Mouse (Mus musculus) heart, embryonic 15.5 days (tissue): ENCODE measurements around the gene Ablim1. TPM values are rescaled to one million over a fixed set of nuclear protein-coding genes. Genes with fewer than 3 reads are reported as not detected.

Experiments
- ATAC-seq: fragments of 200-750 bp; cut with Nextera tagmentation; replicated peaks from 2 replicates; pipeline ENCODE4 v1.8.0; 2017; ENCODE audit warnings: low read depth, moderate TSS enrichment; ENCODE audit not compliant: insufficient number of reproducible peaks, insufficient read depth, low FRiP score
- H3K27ac ChIP-seq: fragments of 300-500 bp; sonication (generic); 2 replicates; pipeline ENCODE4 v1.5.1; 2015; ENCODE audit warnings: mild to moderate bottlenecking, inconsistent platforms
- H3K27me3 ChIP-seq: fragments of 300-500 bp; sonication (generic); 2 replicates; pipeline ENCODE4 v1.6.1; 2015; ENCODE audit warnings: inconsistent platforms
- H3K36me3 ChIP-seq: fragments of 300-500 bp; sonication (generic); 2 replicates; pipeline ENCODE4 v1.6.1; 2015; ENCODE audit warnings: mild to moderate bottlenecking, inconsistent platforms
- H3K4me1 ChIP-seq: fragments of 300-500 bp; sonication (generic); replicated peaks from 2 replicates; pipeline ENCODE4 v1.6.1; 2015; ENCODE audit warnings: inconsistent platforms
- H3K4me2 ChIP-seq: fragments of 300-500 bp; sonication (generic); 2 replicates; pipeline ENCODE4 v1.6.1; 2015; ENCODE audit warnings: inconsistent platforms, mild to moderate bottlenecking, moderate library complexity
- H3K4me3 ChIP-seq: fragments of 300-500 bp; sonication (generic); 2 replicates; pipeline ENCODE4 v1.5.1; 2015; ENCODE audit warnings: mild to moderate bottlenecking, inconsistent platforms
- H3K9ac ChIP-seq: fragments of 300-500 bp; sonication (generic); 2 replicates; pipeline ENCODE4 v1.6.1; 2015; ENCODE audit warnings: mild to moderate bottlenecking, inconsistent platforms
- H3K9me3 ChIP-seq: fragments of 300-500 bp; sonication (generic); replicated peaks from 2 replicates; pipeline ENCODE4 v1.6.1; 2016; ENCODE audit warnings: inconsistent platforms
- WGBS: fragments of 180-500 bp; shearing (Covaris S2); methylation state at CpG from one replicate; pipeline ENCODE4 v1.1.7; 2015; ENCODE audit warnings: mixed read lengths; 5-methylcytosine and 5-hydroxymethylcytosine counted together
- polyA plus RNA-seq: library from polyadenylated mRNA; unstranded; fragments of >200 nt; fragmentation: Nextera tagmentation; extraction: Ambion mirVana; gene quantifications from 2 replicates; pipeline ENCODE4 v1.2.1, GENCODE M21; 2015

Ablim1 gene
- polyA plus RNA-seq, 1 experiment from 2014 or later, result 56.2 TPM

DNA sequence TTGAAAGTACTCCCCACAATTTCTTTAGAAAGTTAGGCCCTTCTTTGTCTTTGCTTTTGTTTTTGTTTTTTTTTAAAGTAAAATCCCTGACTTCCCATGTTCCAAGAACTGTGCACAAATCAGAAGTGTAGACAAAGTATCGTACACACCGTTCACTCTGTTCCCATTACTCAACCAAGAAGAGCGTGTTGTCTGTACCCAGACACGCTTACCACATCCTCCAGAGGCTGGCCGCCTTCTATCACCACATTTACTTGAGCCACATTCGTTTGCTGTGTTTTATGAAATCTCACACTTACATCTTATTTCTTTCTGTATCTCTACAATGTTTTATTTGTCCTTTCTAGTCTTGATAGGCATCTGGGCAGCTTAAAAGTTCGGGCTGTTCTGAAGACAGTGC, 219.4 kb downstream of the Ablim1 start:
- no peak for ATAC-seq
- H3K4me1 ChIP-seq, result peaks cover 26% of the 10 kb centered on the region
- H3K27ac ChIP-seq, result no peak overlapping the region
- no peak overlapping the region for H3K4me2 ChIP-seq
- no peaks in the 10 kb centered on the region for H3K9me3 ChIP-seq
- no peak overlapping the region for H3K9ac ChIP-seq
- WGBS, result 86% methylated on average over 7 of the region's 7 CpGs
- no peaks in the 10 kb centered on the region for H3K36me3 ChIP-seq
- no peaks in the 10 kb centered on the region for H3K27me3 ChIP-seq
- H3K4me3 ChIP-seq, result no peak overlapping the region

DNA sequence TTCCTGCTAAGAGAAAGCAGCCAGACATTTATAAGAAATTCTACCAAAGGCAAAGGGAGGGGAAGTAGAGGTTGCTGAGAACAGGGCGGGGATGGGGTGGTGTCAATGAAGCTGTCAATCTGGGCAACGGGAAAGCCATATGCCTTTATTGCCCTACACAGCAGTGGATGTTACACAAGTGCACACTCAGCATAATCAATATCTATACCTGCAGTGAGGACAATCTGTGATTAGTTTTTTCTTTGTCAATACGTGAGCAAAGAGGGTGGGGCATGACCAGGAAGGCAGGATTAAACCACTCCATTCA, 221.1 kb downstream of the Ablim1 start:
- no peak overlapping the region for H3K4me3 ChIP-seq
- no peaks in the 10 kb centered on the region for H3K27me3 ChIP-seq
- no peaks in the 10 kb centered on the region for H3K36me3 ChIP-seq
- ATAC-seq, result no peak
- peaks cover 21% of the 10 kb centered on the region for H3K4me1 ChIP-seq
- H3K27ac ChIP-seq, result no peak overlapping the region
- WGBS, result 78% methylated on average over 3 of the region's 3 CpGs
- H3K4me2 ChIP-seq, result no peak overlapping the region
- no peaks in the 10 kb centered on the region for H3K9me3 ChIP-seq
- H3K9ac ChIP-seq, result no peak overlapping the region

DNA sequence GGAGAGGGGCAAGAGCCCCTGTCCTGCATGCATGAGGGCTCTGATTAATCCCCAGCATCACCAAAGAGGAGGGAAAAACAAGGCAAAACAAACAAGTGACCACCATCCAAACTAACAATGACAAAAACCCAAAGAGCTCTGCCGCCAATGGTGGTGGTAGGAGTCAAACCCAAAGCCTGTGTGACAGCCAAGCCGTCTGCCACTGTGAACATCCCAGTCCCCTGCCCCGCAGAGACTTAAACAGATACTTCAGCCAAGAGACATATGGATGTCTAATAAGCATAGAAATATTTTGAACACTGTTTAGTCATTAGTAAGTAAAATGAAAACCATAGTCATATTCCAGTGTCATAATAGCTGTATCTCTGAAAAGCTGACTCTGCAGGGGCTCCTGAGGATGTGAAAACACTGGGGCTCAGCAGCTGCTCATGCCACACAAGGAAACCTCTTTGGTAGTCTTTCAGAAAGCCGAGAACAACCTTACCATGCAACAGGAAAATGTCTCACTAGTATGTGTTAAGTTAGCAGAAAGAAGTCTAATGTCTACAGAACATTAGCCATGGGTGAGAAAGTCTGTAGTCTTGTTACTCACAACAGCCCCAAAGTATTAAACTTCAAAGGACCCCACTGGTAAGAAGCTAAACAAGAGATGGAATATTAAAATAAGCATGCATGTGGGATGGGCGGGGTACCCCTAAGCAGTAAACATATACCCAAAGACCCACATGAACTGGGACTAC, 221.6 kb downstream of the Ablim1 start:
- H3K4me1 ChIP-seq, result peaks cover 16% of the 10 kb centered on the region
- WGBS, result 88% methylated on average over 5 of the region's 5 CpGs
- H3K27ac ChIP-seq, result no peak overlapping the region
- no peaks in the 10 kb centered on the region for H3K27me3 ChIP-seq
- H3K9me3 ChIP-seq, result no peaks in the 10 kb centered on the region
- H3K9ac ChIP-seq, result no peak overlapping the region
- no peak overlapping the region for H3K4me3 ChIP-seq
- no peak overlapping the region for H3K4me2 ChIP-seq
- ATAC-seq, result no peak
- H3K36me3 ChIP-seq, result no peaks in the 10 kb centered on the region

DNA sequence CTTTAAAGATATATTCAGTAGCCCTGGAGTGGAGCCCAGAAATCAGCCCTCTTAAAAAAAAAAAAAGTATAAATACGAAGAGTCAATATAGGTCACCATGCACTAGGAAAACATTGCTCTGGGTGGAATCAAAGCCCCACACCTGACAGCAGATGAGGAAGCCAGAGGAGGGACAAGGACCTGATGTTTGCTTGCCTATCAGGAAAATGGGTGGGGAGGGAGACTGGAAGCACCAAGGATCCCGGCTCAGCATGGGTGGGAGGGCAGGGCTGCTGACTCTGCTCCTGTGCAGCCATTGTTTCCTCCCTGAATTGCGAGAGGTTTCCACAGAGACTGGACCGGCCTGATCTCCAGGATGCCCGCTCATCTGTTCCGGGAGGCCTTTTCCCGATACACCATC, 223.4 kb downstream of the Ablim1 start:
- H3K4me3 ChIP-seq, result no peak overlapping the region
- H3K9ac ChIP-seq, result no peak overlapping the region
- no peaks in the 10 kb centered on the region for H3K9me3 ChIP-seq
- H3K4me2 ChIP-seq, result no peak overlapping the region
- ATAC-seq, result no peak
- 70% methylated on average over 7 of the region's 7 CpGs for WGBS
- peaks cover 9% of the 10 kb centered on the region for H3K4me1 ChIP-seq
- no peak overlapping the region for H3K27ac ChIP-seq
- no peaks in the 10 kb centered on the region for H3K27me3 ChIP-seq
- no peaks in the 10 kb centered on the region; the same call in 1 of the 2 replicates for H3K36me3 ChIP-seq

DNA sequence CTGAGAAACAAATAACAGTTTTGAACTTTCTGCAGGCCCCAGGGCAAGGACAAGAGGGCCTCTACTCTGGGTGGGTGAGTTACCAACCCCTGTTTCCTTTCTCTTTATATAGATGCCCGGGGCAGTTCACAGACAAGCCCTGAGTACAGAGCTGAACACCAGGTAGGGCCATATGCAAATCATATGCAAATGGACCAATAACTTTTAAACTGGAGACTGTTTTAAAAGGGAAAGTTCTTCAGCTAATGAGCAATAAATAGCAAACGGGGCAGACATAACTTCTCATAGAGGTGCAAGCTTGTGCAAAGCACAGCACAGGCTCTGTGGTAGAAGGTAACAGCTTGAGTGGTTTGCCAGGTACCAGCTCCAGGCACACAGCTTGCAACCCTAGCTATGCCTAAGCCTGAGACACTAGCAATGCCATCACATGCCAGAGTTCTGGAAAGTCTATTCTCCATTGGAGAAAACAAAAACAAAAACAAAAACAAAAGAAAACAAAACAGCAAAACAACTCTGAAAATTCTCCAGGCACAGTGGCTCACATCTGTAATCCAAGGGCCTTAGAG, 225.8 kb downstream of the Ablim1 start:
- ATAC-seq, result no peak
- Histone ChIP-seq H3K9ac (no peak overlapping the region), H3K9me3 (no peaks in the 10 kb centered on the region), H3K4me2 (no peak overlapping the region), H3K4me3 (no peak overlapping the region), H3K4me1 (peaks cover 9% of the 10 kb centered on the region), H3K36me3 (no peaks in the 10 kb centered on the region; the same call in 1 of the 2 replicates), H3K27ac (no peak overlapping the region), H3K27me3 (no peaks in the 10 kb centered on the region)
- WGBS, result 71% methylated on average over 2 of the region's 2 CpGs

DNA sequence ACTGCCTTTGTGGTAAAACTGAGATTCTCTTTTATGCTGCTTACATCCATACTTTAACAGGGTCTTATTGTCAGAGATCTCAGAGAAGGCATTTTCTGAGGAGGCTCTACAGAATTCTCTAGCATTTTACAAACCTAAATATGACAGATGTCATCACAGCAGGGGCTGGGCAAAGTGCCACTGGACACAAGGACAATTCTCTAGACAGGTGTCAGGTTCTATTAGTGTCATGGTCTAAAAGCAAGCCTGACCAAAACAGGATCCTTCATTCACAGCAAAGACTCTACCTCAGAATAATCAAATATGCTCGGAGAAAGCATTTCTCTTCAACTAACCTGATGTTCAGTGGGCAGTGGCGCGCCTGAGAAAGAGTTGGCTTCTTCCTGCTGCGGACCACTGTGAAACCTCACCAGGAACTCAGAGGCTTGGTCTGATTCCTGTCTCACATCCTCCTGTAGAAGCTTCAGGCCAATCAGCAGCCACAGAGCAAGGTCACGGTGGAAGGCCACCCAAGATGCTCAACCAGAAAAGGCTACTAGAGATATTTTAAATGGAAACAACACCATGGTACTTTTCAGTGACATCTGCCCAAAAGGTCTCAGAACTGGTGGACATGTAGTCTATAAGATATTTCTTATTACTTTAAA, 230.1 kb downstream of the Ablim1 start:
- Histone ChIP-seq H3K4me3 (no peak overlapping the region), H3K9me3 (no peaks in the 10 kb centered on the region), H3K36me3 (no peaks in the 10 kb centered on the region; the same call in 1 of the 2 replicates), H3K27me3 (no peaks in the 10 kb centered on the region), H3K27ac (no peak overlapping the region), H3K4me2 (no peak overlapping the region), H3K4me1 (peaks cover 14% of the 10 kb centered on the region), H3K9ac (no peak overlapping the region)
- ATAC-seq, result no peak
- 87% methylated on average over 5 of the region's 5 CpGs for WGBS

DNA sequence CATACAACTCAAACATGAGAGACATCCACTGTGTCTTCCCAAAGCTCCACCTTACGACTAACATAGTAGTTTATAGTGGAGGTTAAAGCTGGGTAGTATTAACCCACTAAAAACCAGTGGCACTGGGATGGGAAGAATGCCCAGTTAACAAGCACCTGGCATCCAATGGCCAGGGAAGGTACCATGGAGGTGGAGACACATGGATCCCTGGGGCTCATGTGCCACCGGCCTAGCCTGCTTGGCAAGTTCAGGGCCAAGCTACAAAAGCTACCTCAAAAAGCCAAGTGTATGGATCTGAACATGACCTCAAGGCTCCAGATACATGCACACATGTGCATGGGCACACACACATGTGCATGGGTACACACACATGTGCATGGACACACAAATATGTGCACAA, 230.8 kb downstream of the Ablim1 start:
- Histone ChIP-seq H3K9ac (no peak overlapping the region), H3K4me3 (no peak overlapping the region), H3K9me3 (no peaks in the 10 kb centered on the region), H3K27ac (no peak overlapping the region), H3K27me3 (no peaks in the 10 kb centered on the region), H3K36me3 (no peaks in the 10 kb centered on the region; the same call in 1 of the 2 replicates), H3K4me2 (no peak overlapping the region), H3K4me1 (peaks cover 20% of the 10 kb centered on the region)
- no peak for ATAC-seq
- 96% methylated on average over 2 of the region's 2 CpGs for WGBS

DNA sequence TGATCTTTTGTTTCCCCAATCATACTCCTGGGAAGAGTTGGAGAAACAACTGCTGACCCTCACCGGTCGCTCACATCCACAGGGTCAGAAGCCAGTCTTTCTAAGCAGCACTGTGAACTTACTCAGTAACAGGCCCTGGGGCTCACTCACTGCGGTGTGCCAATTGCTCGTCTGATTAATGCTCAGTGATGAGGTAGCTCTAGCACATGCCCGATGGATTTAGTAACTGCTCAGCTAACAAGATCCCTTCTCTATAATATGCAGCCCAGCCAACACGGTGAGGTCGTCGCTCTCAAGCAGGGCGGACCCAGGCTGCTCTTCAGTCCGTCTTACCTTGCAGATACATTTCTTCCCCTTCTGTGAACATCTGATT, 231.6 kb downstream of the Ablim1 start:
- H3K27me3 ChIP-seq, result no peaks in the 10 kb centered on the region
- no peak overlapping the region for H3K4me3 ChIP-seq
- no peak overlapping the region for H3K9ac ChIP-seq
- no peak overlapping the region for H3K4me2 ChIP-seq
- peaks cover 26% of the 10 kb centered on the region for H3K4me1 ChIP-seq
- no peaks in the 10 kb centered on the region for H3K9me3 ChIP-seq
- 69% methylated on average over 10 of the region's 10 CpGs for WGBS
- H3K36me3 ChIP-seq, result no peaks in the 10 kb centered on the region; the same call in 1 of the 2 replicates
- H3K27ac ChIP-seq, result no peak overlapping the region
- ATAC-seq, result no peak

DNA sequence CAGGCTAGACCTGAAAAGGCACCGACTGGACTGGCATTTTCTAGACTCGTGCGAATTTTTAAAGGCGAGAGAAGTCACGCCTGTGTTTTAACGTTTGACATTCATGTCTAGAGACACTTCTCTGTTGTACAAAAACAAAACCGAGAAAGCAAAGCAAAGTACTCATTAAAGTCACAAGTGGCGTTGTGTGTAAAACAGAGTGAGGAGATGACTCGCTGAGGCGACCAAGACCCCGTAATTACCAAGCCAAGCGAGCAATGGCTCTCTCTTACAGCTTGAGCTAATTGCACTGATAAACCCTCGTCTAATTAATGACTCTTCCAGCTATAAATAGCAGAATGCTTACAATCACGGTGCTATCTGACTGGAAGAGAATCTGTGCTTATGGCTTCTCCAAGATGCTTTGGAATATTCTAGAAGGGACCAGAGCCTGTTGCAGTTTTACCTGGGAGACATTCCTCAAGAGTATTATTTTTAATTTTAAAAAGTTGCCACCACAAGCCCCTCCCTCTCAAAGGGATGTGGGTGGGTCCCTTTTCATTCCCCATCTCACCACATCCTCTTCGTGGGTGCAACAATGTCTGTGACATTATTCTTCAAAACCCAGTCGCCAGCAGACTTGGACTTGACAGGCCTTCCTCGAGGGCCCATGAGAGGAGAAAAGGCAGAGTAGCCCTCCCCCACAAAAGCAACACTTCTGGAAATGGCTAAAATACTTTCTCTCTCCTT, 232.1 kb downstream of the Ablim1 start:
- 61% methylated on average over 17 of the region's 17 CpGs for WGBS
- Histone ChIP-seq H3K36me3 (no peaks in the 10 kb centered on the region; the same call in 1 of the 2 replicates), H3K9me3 (no peaks in the 10 kb centered on the region), H3K4me2 (no peak overlapping the region), H3K4me3 (no peak overlapping the region), H3K27me3 (no peaks in the 10 kb centered on the region), H3K27ac (no peak overlapping the region), H3K9ac (no peak overlapping the region), H3K4me1 (peaks cover 30% of the 10 kb centered on the region)
- no peak for ATAC-seq

DNA sequence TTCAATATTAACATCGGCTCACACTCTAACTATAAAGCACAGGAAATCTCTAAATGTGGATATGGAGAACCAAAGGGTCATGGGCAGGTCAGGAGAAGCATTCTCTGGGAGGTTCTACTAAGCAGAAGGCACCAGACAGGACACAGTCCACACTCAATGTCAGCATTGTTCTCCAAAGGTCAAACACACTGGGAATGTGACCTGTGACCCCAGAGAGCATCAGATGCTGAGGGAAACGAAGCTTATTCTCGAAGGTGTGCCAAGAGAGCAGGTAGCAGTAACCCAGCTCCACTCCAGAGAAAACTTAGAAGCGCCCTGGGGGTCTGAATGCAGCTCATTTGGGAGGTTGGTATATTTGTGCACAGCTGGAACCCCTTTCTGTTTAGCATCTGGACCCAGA, 233.2 kb downstream of the Ablim1 start:
- H3K9ac ChIP-seq, result no peak overlapping the region
- H3K9me3 ChIP-seq, result no peaks in the 10 kb centered on the region
- no peaks in the 10 kb centered on the region for H3K27me3 ChIP-seq
- no peak overlapping the region for H3K4me3 ChIP-seq
- no peak for ATAC-seq
- no peak overlapping the region for H3K4me2 ChIP-seq
- 59% methylated on average over 4 of the region's 4 CpGs for WGBS
- peaks cover 30% of the 10 kb centered on the region for H3K4me1 ChIP-seq
- no peaks in the 10 kb centered on the region; the same call in 1 of the 2 replicates for H3K36me3 ChIP-seq
- H3K27ac ChIP-seq, result no peak overlapping the region

DNA sequence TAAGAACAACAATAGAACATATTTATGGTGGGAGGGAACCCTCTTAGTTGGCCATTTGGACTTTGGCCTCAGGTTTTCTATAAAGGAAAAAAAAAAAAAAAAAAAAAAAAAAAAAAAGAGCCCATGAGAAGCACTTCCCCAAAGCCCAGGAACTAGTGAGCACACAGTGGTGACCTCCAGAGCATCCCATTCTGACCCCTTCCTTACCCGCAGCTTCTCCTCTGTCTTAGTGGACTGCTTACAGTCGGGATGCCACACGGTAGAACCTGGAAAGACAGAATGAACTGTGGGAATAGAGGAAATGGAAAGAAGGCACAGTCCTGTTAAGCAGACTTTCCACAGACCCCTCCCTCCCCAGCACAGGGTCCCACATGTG, 235.1 kb downstream of the Ablim1 start:
- no peaks in the 10 kb centered on the region for H3K27me3 ChIP-seq
- no peaks in the 10 kb centered on the region for H3K9me3 ChIP-seq
- no peak for ATAC-seq
- no peak overlapping the region for H3K4me2 ChIP-seq
- H3K36me3 ChIP-seq, result 0 out of 2 replicates have a peak, but pooled peaks cover 4% of the 10 kb centered on the region
- no peak overlapping the region for H3K4me3 ChIP-seq
- WGBS, result 78% methylated on average over 3 of the region's 3 CpGs
- H3K4me1 ChIP-seq, result peaks cover 34% of the 10 kb centered on the region
- H3K27ac ChIP-seq, result peak overlapping the region; percentile 36
- no peak overlapping the region for H3K9ac ChIP-seq
